Comparison of ENCODE assay signal across 18 mouse cellular contexts in genomic region chr9:86899502-86900199, GRCm38 (mm10). TPM values are rescaled to one million over a fixed set of nuclear protein-coding genes. Genes with fewer than 3 reads are reported as not detected.
"Had no signal": no experiment of that assay in that cellular context is flagged by ENCODE, and none has a peak within 500 bp of the region (broad histone marks: within the 10 kb centered on the region; RNA-seq: fewer than 3 reads in every experiment).

No protein-coding gene starts in this region.

- H3K36me3 ChIP-seq: limb, embryonic 15.5 days; liver, embryonic 12.5 days; midbrain, embryonic 15.5 days; neural tube, embryonic 12.5 days; stomach, embryonic 15.5 days had no signal

- DNase-seq: kidney, postnatal 36 days; layer of hippocampus, adult 9-11 months; layer of hippocampus, postnatal 36 days; lung, embryonic 14.5 days; lung, postnatal 10 days; lung, postnatal 4 days; right cerebral cortex, postnatal 14 days; thymus, adult 2 months; thymus, postnatal 25 days had no signal

- H3K9ac ChIP-seq: limb, embryonic 15.5 days; liver, embryonic 12.5 days; lung, embryonic 14.5 days; midbrain, embryonic 15.5 days; neural tube, embryonic 12.5 days; stomach, embryonic 15.5 days had no signal

- H3K9me3 ChIP-seq: limb, embryonic 15.5 days; liver, embryonic 12.5 days; midbrain, embryonic 15.5 days; neural tube, embryonic 12.5 days; stomach, embryonic 15.5 days had no signal

- H3K27ac ChIP-seq: limb, embryonic 15.5 days; liver, embryonic 12.5 days; midbrain, embryonic 15.5 days; neural tube, embryonic 12.5 days; stomach, embryonic 15.5 days had no signal

- H3K4me1 ChIP-seq: limb, embryonic 15.5 days; liver, embryonic 12.5 days; midbrain, embryonic 15.5 days; neural tube, embryonic 12.5 days; stomach, embryonic 15.5 days had no signal

- H3K27me3 ChIP-seq: limb, embryonic 15.5 days; liver, embryonic 12.5 days; midbrain, embryonic 15.5 days; neural tube, embryonic 12.5 days; stomach, embryonic 15.5 days had no signal

- ATAC-seq: liver, embryonic 12.5 days; midbrain, embryonic 15.5 days had no signal

- H3K4me3 ChIP-seq: limb, embryonic 15.5 days; liver, embryonic 12.5 days; midbrain, embryonic 15.5 days; neural tube, embryonic 12.5 days; stomach, embryonic 15.5 days had no signal

- H3K4me2 ChIP-seq: limb, embryonic 15.5 days; liver, embryonic 12.5 days; lung, embryonic 14.5 days; midbrain, embryonic 11.5 days; midbrain, embryonic 15.5 days; neural tube, embryonic 12.5 days; stomach, embryonic 15.5 days had no signal

RNA-seq across cellular contexts. Expression of gene Snap91, which starts 19.2 kb away (rescaled TPM):
- total RNA-seq: megakaryocyte, adult 5-6 weeks; monocyte, adult 5-6 weeks; neutrophil, adult 5-6 weeks had no signal
